Mouse (Mus musculus): Measurements from ENCODE around the gene Abca2. TPM values are rescaled to one million over a fixed set of nuclear protein-coding genes. Genes with fewer than 3 reads are reported as not detected.
A peak's percentile ranks its signal among the peaks of the same experiment; 100 is the strongest.

Abca2 gene
- polyA plus RNA-seq, 1 experiment: 61.1 TPM

DNA sequence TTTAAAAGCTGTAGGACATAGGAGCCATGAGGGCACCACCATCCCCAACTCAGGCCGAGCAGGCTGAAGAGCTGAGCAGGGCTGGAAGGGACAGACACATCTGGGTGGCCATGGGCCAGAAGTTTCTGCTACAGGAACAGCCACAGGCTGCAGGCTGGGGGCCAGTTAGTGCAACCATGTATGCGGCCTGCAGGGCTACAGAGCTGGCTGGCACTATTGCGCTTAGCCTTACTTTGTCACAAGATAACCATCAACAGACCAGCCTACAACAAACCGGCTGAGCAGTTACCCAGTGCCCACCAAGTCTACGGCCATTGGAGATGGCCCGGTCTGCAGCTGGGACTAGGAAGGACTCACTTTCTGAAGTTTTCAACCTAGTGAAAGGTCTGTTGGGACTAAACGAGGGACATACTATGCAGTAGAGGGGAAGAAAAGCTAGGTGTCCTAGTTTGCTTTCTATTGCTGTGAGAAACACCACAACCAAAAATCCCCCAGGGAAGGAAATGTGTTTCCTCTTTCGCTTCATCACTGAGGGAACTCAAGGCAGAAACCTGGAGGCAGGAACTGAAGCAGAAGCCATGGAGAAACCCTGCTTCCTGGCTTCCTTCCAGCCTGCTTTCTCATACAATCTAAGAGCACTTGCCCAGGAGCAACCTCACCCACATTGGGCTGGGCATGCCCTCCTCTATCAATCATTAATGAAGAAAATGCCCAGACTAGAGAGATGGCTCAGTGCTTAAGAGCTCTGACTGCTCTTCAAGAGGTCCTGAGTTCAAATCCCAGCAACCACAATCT lies 22.5 kb downstream of the Abca2 start:
- no peaks in the 10 kb centered on the region for H3K27me3 ChIP-seq (ENCODE audit: control insufficient read depth, insufficient read depth, low read length)
- 57% methylated on average over 8 of the region's 8 CpGs for WGBS
- TF ChIP-seq CTCF (IDR thresholded peaks at IDR 0.05; ENCODE audit: extremely low read depth, insufficient read depth, insufficient read length, insufficient replicate concordance): no peak
- TF ChIP-seq POLR2A (IDR thresholded peaks at IDR 0.05; ENCODE audit: low read depth, low read length): no peak
- peaks cover 11% of the 10 kb centered on the region for H3K36me3 ChIP-seq (ENCODE audit: control insufficient read depth, insufficient read depth, low read length)
- H3K4me3 ChIP-seq (ENCODE audit: extremely low read depth, insufficient read depth, insufficient read length): no peak overlapping the region
- H3K27ac ChIP-seq (ENCODE audit: insufficient read depth, low read length): no peak overlapping the region
- no peak for DNase-seq (ENCODE audit: low read depth in 1 of 2, low spot score in 2 of 2)
- H3K4me1 ChIP-seq (ENCODE audit: control insufficient read depth, insufficient read depth, insufficient read length): no peaks in the 10 kb centered on the region

- DNase-seq (ENCODE audit: low read depth in 1 of 2, low spot score in 2 of 2): no peak
- Histone ChIP-seq H3K4me1 (ENCODE audit: control insufficient read depth, insufficient read depth, insufficient read length) (no peaks in the 10 kb centered on the region), H3K27ac (ENCODE audit: insufficient read depth, low read length) (no peak overlapping the region), H3K36me3 (ENCODE audit: control insufficient read depth, insufficient read depth, low read length) (peaks cover under 1% of the 10 kb centered on the region; the same call in 1 of the 2 replicates), H3K4me3 (ENCODE audit: extremely low read depth, insufficient read depth, insufficient read length) (no peak overlapping the region), H3K27me3 (ENCODE audit: control insufficient read depth, insufficient read depth, low read length) (no peaks in the 10 kb centered on the region)
- 85% methylated on average over 1 of the region's 1 CpGs for WGBS
- TF ChIP-seq POLR2A (IDR thresholded peaks at IDR 0.05; ENCODE audit: low read depth, low read length) (no peak), CTCF (IDR thresholded peaks at IDR 0.05; ENCODE audit: extremely low read depth, insufficient read depth, insufficient read length, insufficient replicate concordance) (no peak)
These were observed 24.4 kb downstream of the Abca2 start for GRCm38 (mm10) chr2:25452951-25453350.

GRCm38 (mm10) chr2:25456205-25456953 lies 27.9 kb downstream of the Abca2 start, which contains the start of gene Clic3:
TSS of gene Clic3 (plus strand) at chr2:25456838.
- DNase-seq (ENCODE audit: low read depth in 1 of 2, low spot score in 2 of 2): no peak
- peaks cover 6% of the 10 kb centered on the region for H3K36me3 ChIP-seq (ENCODE audit: control insufficient read depth, insufficient read depth, low read length)
- no peak for TF ChIP-seq POLR2A (IDR thresholded peaks at IDR 0.05; ENCODE audit: low read depth, low read length)
- no peak for TF ChIP-seq CTCF (IDR thresholded peaks at IDR 0.05; ENCODE audit: extremely low read depth, insufficient read depth, insufficient read length, insufficient replicate concordance)
- no peak within 1 kb of the TSS for H3K4me3 ChIP-seq (ENCODE audit: extremely low read depth, insufficient read depth, insufficient read length)
- WGBS: 83% methylated on average over 14 of the region's 14 CpGs
- no peak within 1 kb of the TSS for H3K27ac ChIP-seq (ENCODE audit: insufficient read depth, low read length)
- H3K4me1 ChIP-seq (ENCODE audit: control insufficient read depth, insufficient read depth, insufficient read length): peaks cover 7% of the 10 kb centered on the region; the same call in 1 of the 2 replicates
- H3K27me3 ChIP-seq (ENCODE audit: control insufficient read depth, insufficient read depth, low read length): no peaks in the 10 kb centered on the region

DNA sequence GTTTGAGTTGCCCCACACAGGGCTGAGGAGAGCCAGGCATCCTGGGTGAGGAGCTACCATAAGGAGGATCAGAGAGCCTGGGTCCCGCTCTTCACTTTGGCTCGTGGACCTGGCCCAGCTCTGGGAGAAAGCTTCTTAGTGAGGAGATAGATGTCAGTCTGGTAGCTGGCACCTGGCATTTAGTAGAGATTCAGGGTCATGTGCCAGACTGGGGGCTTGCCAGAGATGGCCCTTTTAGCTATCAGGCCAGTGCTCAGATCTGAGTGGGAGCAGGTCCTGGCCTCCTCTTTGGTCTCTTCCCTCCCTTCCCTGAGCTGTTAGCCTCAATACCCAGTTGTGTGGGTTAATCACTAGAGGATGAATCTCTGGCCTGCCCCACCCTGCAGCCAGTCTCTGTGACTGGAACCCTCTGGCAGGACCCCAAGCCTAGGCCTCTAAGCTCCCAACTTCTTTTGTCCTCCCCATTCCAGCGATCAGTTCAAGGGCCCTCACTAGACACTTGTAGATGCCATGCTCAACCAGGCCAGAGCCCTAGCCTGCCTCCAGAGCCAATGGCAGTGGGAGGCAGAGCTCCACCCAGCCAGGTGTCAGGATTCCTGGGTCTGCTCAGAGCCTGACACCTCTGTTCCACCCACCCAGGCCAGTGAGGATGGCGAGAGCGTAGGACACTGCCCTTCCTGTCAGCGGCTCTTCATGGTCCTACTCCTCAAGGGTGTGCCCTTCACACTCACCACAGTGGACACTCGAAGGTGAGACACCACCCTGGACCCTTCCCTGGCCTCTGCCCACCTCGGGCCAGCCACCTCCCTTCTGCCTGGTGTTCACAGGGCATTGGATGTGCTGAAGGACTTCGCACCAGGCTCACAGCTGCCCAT lies 28.8 kb downstream of the Abca2 start:
- no peak for DNase-seq (ENCODE audit: low read depth in 1 of 2, low spot score in 2 of 2)
- H3K4me3 ChIP-seq (ENCODE audit: extremely low read depth, insufficient read depth, insufficient read length): no peak overlapping the region
- 86% methylated on average over 9 of the region's 9 CpGs for WGBS
- TF ChIP-seq CTCF (IDR thresholded peaks at IDR 0.05; ENCODE audit: extremely low read depth, insufficient read depth, insufficient read length, insufficient replicate concordance) (no peak), POLR2A (IDR thresholded peaks at IDR 0.05; ENCODE audit: low read depth, low read length) (no peak)
- H3K27ac ChIP-seq (ENCODE audit: insufficient read depth, low read length): no peak overlapping the region
- no peaks in the 10 kb centered on the region for H3K27me3 ChIP-seq (ENCODE audit: control insufficient read depth, insufficient read depth, low read length)
- peaks cover 6% of the 10 kb centered on the region for H3K36me3 ChIP-seq (ENCODE audit: control insufficient read depth, insufficient read depth, low read length)
- peaks cover 13% of the 10 kb centered on the region; the same call in 1 of the 2 replicates for H3K4me1 ChIP-seq (ENCODE audit: control insufficient read depth, insufficient read depth, insufficient read length)

DNA sequence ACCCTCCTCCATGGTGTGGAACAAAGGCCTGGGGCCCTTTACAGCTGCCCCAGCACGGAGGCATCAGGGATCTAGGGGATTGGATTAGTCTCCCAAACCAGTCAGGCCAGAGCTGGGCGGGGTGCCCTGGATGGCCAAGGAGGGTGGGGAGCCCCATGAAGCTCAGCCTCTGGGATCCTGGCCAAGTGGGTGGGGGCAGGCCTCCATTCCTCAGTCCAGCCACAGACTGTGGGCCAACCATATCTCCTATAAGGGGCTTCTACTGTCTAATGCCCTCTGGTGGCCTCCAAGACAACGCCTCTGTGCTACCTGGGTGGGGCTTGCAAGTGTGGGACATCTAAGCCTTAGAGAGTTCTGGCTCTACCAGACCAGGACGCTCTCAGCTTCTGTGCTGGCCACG lies 30.4 kb downstream of the Abca2 start:
- no peak overlapping the region for H3K4me3 ChIP-seq (ENCODE audit: extremely low read depth, insufficient read depth, insufficient read length)
- no peak for DNase-seq (ENCODE audit: low read depth in 1 of 2, low spot score in 2 of 2)
- TF ChIP-seq CTCF (IDR thresholded peaks at IDR 0.05; ENCODE audit: extremely low read depth, insufficient read depth, insufficient read length, insufficient replicate concordance) (no peak), POLR2A (IDR thresholded peaks at IDR 0.05; ENCODE audit: low read depth, low read length) (no peak)
- no peak overlapping the region for H3K27ac ChIP-seq (ENCODE audit: insufficient read depth, low read length)
- peaks cover 6% of the 10 kb centered on the region for H3K36me3 ChIP-seq (ENCODE audit: control insufficient read depth, insufficient read depth, low read length)
- H3K27me3 ChIP-seq (ENCODE audit: control insufficient read depth, insufficient read depth, low read length): no peaks in the 10 kb centered on the region
- 82% methylated on average over 5 of the region's 5 CpGs for WGBS
- H3K4me1 ChIP-seq (ENCODE audit: control insufficient read depth, insufficient read depth, insufficient read length): peaks cover 13% of the 10 kb centered on the region; the same call in 1 of the 2 replicates

DNA sequence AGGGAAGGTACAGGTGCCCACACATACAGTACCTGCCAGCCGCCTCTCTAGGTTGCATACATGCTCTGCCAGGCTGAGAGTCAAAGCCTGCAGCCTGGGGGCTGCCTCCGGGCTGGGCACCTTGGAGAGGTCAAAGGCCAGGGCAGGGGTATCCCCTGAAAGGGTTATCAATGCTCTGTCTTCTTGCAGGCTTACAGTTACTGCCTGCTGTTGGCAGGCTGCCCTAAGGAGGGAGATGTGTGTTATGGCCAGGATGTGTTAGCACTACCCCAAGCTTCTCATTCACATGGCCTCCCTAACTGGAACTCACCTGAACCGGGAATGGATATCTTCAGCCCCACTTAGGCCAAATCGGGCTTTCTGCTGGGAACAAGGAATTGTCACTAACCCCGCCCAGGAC lies 31.6 kb downstream of the Abca2 start:
- Histone ChIP-seq H3K27ac (ENCODE audit: insufficient read depth, low read length) (peak overlapping the region; percentile 95), H3K4me1 (ENCODE audit: control insufficient read depth, insufficient read depth, insufficient read length) (peaks cover 20% of the 10 kb centered on the region; the same call in 1 of the 2 replicates), H3K4me3 (ENCODE audit: extremely low read depth, insufficient read depth, insufficient read length) (peak overlapping the region; percentile 87), H3K27me3 (ENCODE audit: control insufficient read depth, insufficient read depth, low read length) (no peaks in the 10 kb centered on the region), H3K36me3 (ENCODE audit: control insufficient read depth, insufficient read depth, low read length) (peaks cover 6% of the 10 kb centered on the region)
- no peak for DNase-seq (ENCODE audit: low read depth in 1 of 2, low spot score in 2 of 2)
- TF ChIP-seq POLR2A (IDR thresholded peaks at IDR 0.05; ENCODE audit: low read depth, low read length) (no peak), CTCF (IDR thresholded peaks at IDR 0.05; ENCODE audit: extremely low read depth, insufficient read depth, insufficient read length, insufficient replicate concordance) (no peak)
- WGBS: 32% methylated on average over 5 of the region's 5 CpGs

All from spleen, adult 2 months (tissue).